Mouse (Mus musculus): ENCODE results near the gene Mapk1ip1. TPM values are rescaled to one million over a fixed set of nuclear protein-coding genes. Genes with fewer than 3 reads are reported as not detected.

Gene Mapk1ip1
- total RNA-seq (2023; ENCODE audit: inconsistent age): 46.0 to 56.5 TPM (median 49.6 TPM) in 4 replicates

GRCm38 (mm10) chr7:138845544-138846391 is at the start of gene Mapk1ip1, which contains the start of gene Ppp2r2d:
TSS of gene Mapk1ip1 (minus strand) at chr7:138846273.
TSS of gene Ppp2r2d (plus strand) at chr7:138846079.

Other genes with a start within 250 kb of the Mapk1ip1 start
- gene Ppp2r2d, start 194 bp downstream of the Mapk1ip1 start, total RNA-seq (2023; ENCODE audit: inconsistent age): 51.7 to 62.4 TPM (median 56.2 TPM) in 4 replicates
- gene Bnip3, start 63.2 kb upstream of the Mapk1ip1 start, total RNA-seq (2023; ENCODE audit: inconsistent age): 6.2 to 9.7 TPM (median 6.8 TPM) in 4 replicates
- gene Jakmip3, start 94.5 kb upstream of the Mapk1ip1 start, total RNA-seq (2023; ENCODE audit: inconsistent age): not detected in 4 replicates
- not detected in 4 replicates for gene Dpysl4, start 239.7 kb upstream of the Mapk1ip1 start, total RNA-seq (2023; ENCODE audit: inconsistent age)